Mouse (Mus musculus): Measurements from ENCODE around the gene Fam198a.

GRCm38 (mm10) chr9:121903476-121904305, 47.1 kb upstream of the Fam198a start:
- TF ChIP-seq TAL1 (IDR thresholded peaks at IDR 0.05; ENCODE audit: low read length) (no peak), GATA1 (IDR thresholded peaks at IDR 0.05; ENCODE audit: low read length) (no peak)

Measured in erythroblast, embryonic 14.5 days (primary cell).